Mouse (Mus musculus): ENCODE data around the gene Dus1l. TPM values are rescaled to one million over a fixed set of nuclear protein-coding genes. Genes with fewer than 3 reads are reported as not detected.
"Not testable (repeated sequence)": the region's sequence is repeated elsewhere in the genome, so short reads cannot be mapped to it uniquely, and the experiment has no call there.

Dus1l gene
- polyA plus RNA-seq, 1 experiment from 2014 or later: 51.6 TPM

- ATAC-seq (ENCODE audit: low read depth): no peak
- Histone ChIP-seq H3K4me3 (ENCODE audit: low read depth, low read length) (no peak overlapping the region), H3K36me3 (ENCODE audit: control insufficient read depth, insufficient read depth) (no peaks in the 10 kb centered on the region), H3K27ac (ENCODE audit: low read length) (no peak overlapping the region), H3K4me2 (ENCODE audit: low read depth, low read length) (no peak overlapping the region), H3K9me3 (replicated peaks; ENCODE audit: control insufficient read depth, low read length) (no peaks in the 10 kb centered on the region), H3K9ac (ENCODE audit: low read depth, low read length) (no peak overlapping the region), H3K4me1 (ENCODE audit: control insufficient read depth, low read depth, low read length) (0 out of 2 replicates have a peak, but pooled peaks cover 2% of the 10 kb centered on the region), H3K27me3 (ENCODE audit: control insufficient read depth, insufficient read depth, low read depth, low read length) (no peaks in the 10 kb centered on the region)
- 65% methylated on average over 3 of the region's 3 CpGs for WGBS (ENCODE audit: insufficient replicate concordance)
Measured at GRCm38 (mm10) chr11:120772749-120773148, 23.5 kb downstream of the Dus1l start.

GRCm38 (mm10) chr11:120768206-120768605, 28.0 kb downstream of the Dus1l start:
- H3K27me3 ChIP-seq (ENCODE audit: control insufficient read depth, insufficient read depth, low read depth, low read length): no peaks in the 10 kb centered on the region
- no peak overlapping the region for H3K4me2 ChIP-seq (ENCODE audit: low read depth, low read length)
- H3K4me1 ChIP-seq (ENCODE audit: control insufficient read depth, low read depth, low read length): 0 out of 2 replicates have a peak, but pooled peaks cover 2% of the 10 kb centered on the region
- no peaks in the 10 kb centered on the region for H3K36me3 ChIP-seq (ENCODE audit: control insufficient read depth, insufficient read depth)
- no peak for ATAC-seq (ENCODE audit: low read depth)
- H3K27ac ChIP-seq (ENCODE audit: low read length): no peak overlapping the region
- H3K9me3 ChIP-seq (replicated peaks; ENCODE audit: control insufficient read depth, low read length): no peaks in the 10 kb centered on the region
- H3K9ac ChIP-seq (ENCODE audit: low read depth, low read length): no peak overlapping the region
- H3K4me3 ChIP-seq (ENCODE audit: low read depth, low read length): no peak overlapping the region
- 53% methylated on average over 1 of the region's 1 CpGs for WGBS (ENCODE audit: insufficient replicate concordance)

- not testable (repeated sequence) for H3K4me2 ChIP-seq (ENCODE audit: low read depth, low read length); ATAC-seq (ENCODE audit: low read depth); H3K4me1 ChIP-seq (ENCODE audit: control insufficient read depth, low read depth, low read length); H3K27ac ChIP-seq (ENCODE audit: low read length); H3K9ac ChIP-seq (ENCODE audit: low read depth, low read length); H3K9me3 ChIP-seq (replicated peaks; ENCODE audit: control insufficient read depth, low read length); H3K4me3 ChIP-seq (ENCODE audit: low read depth, low read length); H3K36me3 ChIP-seq (ENCODE audit: control insufficient read depth, insufficient read depth); H3K27me3 ChIP-seq (ENCODE audit: control insufficient read depth, insufficient read depth, low read depth, low read length)
- 15% methylated on average over 4 of the region's 7 CpGs for WGBS (ENCODE audit: insufficient replicate concordance)
Measured at GRCm38 (mm10) chr11:120767023-120767422, 29.2 kb downstream of the Dus1l start.

- not testable (repeated sequence) for ATAC-seq (ENCODE audit: low read depth); H3K9ac ChIP-seq (ENCODE audit: low read depth, low read length); H3K27me3 ChIP-seq (ENCODE audit: control insufficient read depth, insufficient read depth, low read depth, low read length); H3K27ac ChIP-seq (ENCODE audit: low read length); H3K4me3 ChIP-seq (ENCODE audit: low read depth, low read length); H3K4me1 ChIP-seq (ENCODE audit: control insufficient read depth, low read depth, low read length); H3K9me3 ChIP-seq (replicated peaks; ENCODE audit: control insufficient read depth, low read length); H3K36me3 ChIP-seq (ENCODE audit: control insufficient read depth, insufficient read depth); H3K4me2 ChIP-seq (ENCODE audit: low read depth, low read length)
- 0% methylated on average over 4 of the region's 23 CpGs for WGBS (ENCODE audit: insufficient replicate concordance)
Measured at GRCm38 (mm10) chr11:120763121-120763999, 32.8 kb downstream of the Dus1l start.

GRCm38 (mm10) chr11:120762672-120763041, 33.5 kb downstream of the Dus1l start, which contains the start of gene Hmga1b:
Hmga1b (plus strand) TSS chr11:120762794.
- not testable (repeated sequence) for H3K4me2 ChIP-seq (ENCODE audit: low read depth, low read length); ATAC-seq (ENCODE audit: low read depth); H3K9me3 ChIP-seq (replicated peaks; ENCODE audit: control insufficient read depth, low read length); H3K9ac ChIP-seq (ENCODE audit: low read depth, low read length); H3K27me3 ChIP-seq (ENCODE audit: control insufficient read depth, insufficient read depth, low read depth, low read length); H3K4me3 ChIP-seq (ENCODE audit: low read depth, low read length); H3K27ac ChIP-seq (ENCODE audit: low read length); H3K4me1 ChIP-seq (ENCODE audit: control insufficient read depth, low read depth, low read length); H3K36me3 ChIP-seq (ENCODE audit: control insufficient read depth, insufficient read depth)
- 18% methylated on average over 13 of the region's 14 CpGs for WGBS (ENCODE audit: insufficient replicate concordance)

DNA sequence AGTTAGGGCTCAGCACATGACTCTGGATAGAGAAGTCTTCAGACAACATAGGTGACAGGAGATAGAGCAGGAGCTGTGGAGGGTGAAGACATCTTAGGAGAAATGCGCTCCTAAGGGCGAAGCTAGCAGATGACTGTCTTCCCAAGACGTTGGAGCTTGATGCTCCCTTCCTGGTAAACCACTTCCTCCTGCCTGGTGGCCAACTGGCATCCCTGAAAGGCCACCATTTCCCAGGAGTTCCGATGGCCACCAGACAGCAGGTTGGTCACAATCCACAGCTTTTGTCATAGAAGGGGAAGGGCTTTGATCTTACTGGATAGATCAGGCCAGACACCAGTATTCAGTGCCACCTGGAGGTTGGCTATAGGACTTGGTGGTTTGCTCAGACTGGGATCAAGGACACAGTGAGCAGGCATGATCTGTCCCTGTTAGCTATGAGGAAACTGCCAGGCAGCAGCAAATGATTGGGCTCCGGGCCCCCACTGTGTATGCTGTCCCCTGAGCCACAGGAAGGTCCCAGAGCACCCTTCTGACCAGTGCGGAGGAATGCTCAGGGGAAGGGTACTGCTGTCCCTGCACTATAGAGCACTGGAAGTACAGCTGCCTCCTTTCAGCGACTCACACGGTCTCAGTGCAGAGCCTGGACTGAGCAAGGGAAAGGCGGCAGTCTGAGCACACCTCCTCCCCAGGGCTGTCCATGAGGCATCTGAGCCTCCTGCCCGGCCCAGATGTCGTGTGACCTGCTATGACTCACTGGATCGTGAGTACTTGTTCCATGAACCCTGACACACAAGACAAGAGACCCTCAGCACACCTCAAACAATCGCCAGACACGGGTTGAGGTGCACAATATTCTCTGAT, 34.2 kb downstream of the Dus1l start:
- whole genome bisulfite sequencing (ENCODE audit: insufficient replicate concordance): 56% methylated on average over 14 of the region's 14 CpGs
- no peaks in the 10 kb centered on the region for H3K36me3 ChIP-seq (ENCODE audit: control insufficient read depth, insufficient read depth)
- no peak for ATAC-seq (ENCODE audit: low read depth)
- H3K4me1 ChIP-seq (ENCODE audit: control insufficient read depth, low read depth, low read length): no peaks in the 10 kb centered on the region
- H3K9ac ChIP-seq (ENCODE audit: low read depth, low read length): no peak overlapping the region
- H3K27ac ChIP-seq (ENCODE audit: low read length): no peak overlapping the region
- H3K4me2 ChIP-seq (ENCODE audit: low read depth, low read length): no peak overlapping the region
- H3K9me3 ChIP-seq (replicated peaks; ENCODE audit: control insufficient read depth, low read length): no peaks in the 10 kb centered on the region
- H3K27me3 ChIP-seq (ENCODE audit: control insufficient read depth, insufficient read depth, low read depth, low read length): peaks cover 8% of the 10 kb centered on the region
- no peak overlapping the region for H3K4me3 ChIP-seq (ENCODE audit: low read depth, low read length)

- no peaks in the 10 kb centered on the region for H3K9me3 ChIP-seq (replicated peaks; ENCODE audit: control insufficient read depth, low read length)
- H3K4me1 ChIP-seq (ENCODE audit: control insufficient read depth, low read depth, low read length): no peaks in the 10 kb centered on the region
- ATAC-seq (ENCODE audit: low read depth): no peak
- H3K27me3 ChIP-seq (ENCODE audit: control insufficient read depth, insufficient read depth, low read depth, low read length): peaks cover 8% of the 10 kb centered on the region
- H3K9ac ChIP-seq (ENCODE audit: low read depth, low read length): no peak overlapping the region
- WGBS (ENCODE audit: insufficient replicate concordance): 74% methylated on average over 9 of the region's 9 CpGs
- no peaks in the 10 kb centered on the region for H3K36me3 ChIP-seq (ENCODE audit: control insufficient read depth, insufficient read depth)
- no peak overlapping the region for H3K4me2 ChIP-seq (ENCODE audit: low read depth, low read length)
- H3K4me3 ChIP-seq (ENCODE audit: low read depth, low read length): no peak overlapping the region
- H3K27ac ChIP-seq (ENCODE audit: low read length): no peak overlapping the region
Measured at GRCm38 (mm10) chr11:120760236-120760635, 36.0 kb downstream of the Dus1l start.

GRCm38 (mm10) chr11:120751606-120752005, 44.6 kb downstream of the Dus1l start:
- no peak overlapping the region for H3K4me2 ChIP-seq (ENCODE audit: low read depth, low read length)
- no peaks in the 10 kb centered on the region for H3K36me3 ChIP-seq (ENCODE audit: control insufficient read depth, insufficient read depth)
- WGBS (ENCODE audit: insufficient replicate concordance): 67% methylated on average over 4 of the region's 4 CpGs
- no peak overlapping the region for H3K27ac ChIP-seq (ENCODE audit: low read length)
- H3K27me3 ChIP-seq (ENCODE audit: control insufficient read depth, insufficient read depth, low read depth, low read length): no peaks in the 10 kb centered on the region
- no peaks in the 10 kb centered on the region for H3K4me1 ChIP-seq (ENCODE audit: control insufficient read depth, low read depth, low read length)
- no peaks in the 10 kb centered on the region for H3K9me3 ChIP-seq (replicated peaks; ENCODE audit: control insufficient read depth, low read length)
- no peak for ATAC-seq (ENCODE audit: low read depth)
- H3K9ac ChIP-seq (ENCODE audit: low read depth, low read length): no peak overlapping the region
- no peak overlapping the region for H3K4me3 ChIP-seq (ENCODE audit: low read depth, low read length)

DNA sequence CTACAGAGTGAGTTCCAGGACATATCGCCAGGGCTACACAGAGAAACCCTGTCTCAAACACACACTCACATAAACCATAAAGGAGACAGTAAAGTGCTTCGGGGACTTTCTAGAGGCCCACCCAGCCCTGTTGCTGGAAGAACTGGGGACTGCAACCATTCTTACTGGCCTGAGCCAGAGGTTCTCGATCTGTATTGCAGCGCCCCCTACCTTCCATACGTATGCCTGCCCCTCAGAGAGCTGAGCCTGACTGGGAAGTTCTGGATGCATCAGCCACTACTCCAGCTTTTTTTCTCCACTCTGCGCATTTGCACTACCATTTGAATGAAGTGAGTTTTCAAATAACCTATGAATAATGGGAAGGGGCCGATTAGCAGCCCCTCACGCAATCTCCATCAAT, 46.8 kb downstream of the Dus1l start:
- Histone ChIP-seq H3K4me1 (ENCODE audit: control insufficient read depth, low read depth, low read length) (no peaks in the 10 kb centered on the region), H3K4me3 (ENCODE audit: low read depth, low read length) (no peak overlapping the region), H3K27ac (ENCODE audit: low read length) (no peak overlapping the region), H3K9me3 (replicated peaks; ENCODE audit: control insufficient read depth, low read length) (no peaks in the 10 kb centered on the region), H3K27me3 (ENCODE audit: control insufficient read depth, insufficient read depth, low read depth, low read length) (no peaks in the 10 kb centered on the region), H3K9ac (ENCODE audit: low read depth, low read length) (no peak overlapping the region), H3K36me3 (ENCODE audit: control insufficient read depth, insufficient read depth) (no peaks in the 10 kb centered on the region), H3K4me2 (ENCODE audit: low read depth, low read length) (no peak overlapping the region)
- no peak for ATAC-seq (ENCODE audit: low read depth)
- 44% methylated on average over 8 of the region's 8 CpGs for WGBS (ENCODE audit: insufficient replicate concordance)
